Mouse (Mus musculus) heart, adult 8-10 months (tissue): ENCODE results near the gene Tiam1. TPM values are rescaled to one million over a fixed set of nuclear protein-coding genes. Genes with fewer than 3 reads are reported as not detected.

Experiments used
- DNase-seq: peaks from one replicate; pipeline ENCODE4 v3.0.0; 2022; ENCODE audit warnings: low spot score
- total RNA-seq, 4 experiments: library from RNA; stranded (reverse); gene quantifications; 2 replicates each; pipeline ENCODE4 v1.2.4; 2022

Gene Tiam1
- total RNA-seq = 1 to 10 TPM; 4.7 to 7.3 (median 6.7) TPM

DNA sequence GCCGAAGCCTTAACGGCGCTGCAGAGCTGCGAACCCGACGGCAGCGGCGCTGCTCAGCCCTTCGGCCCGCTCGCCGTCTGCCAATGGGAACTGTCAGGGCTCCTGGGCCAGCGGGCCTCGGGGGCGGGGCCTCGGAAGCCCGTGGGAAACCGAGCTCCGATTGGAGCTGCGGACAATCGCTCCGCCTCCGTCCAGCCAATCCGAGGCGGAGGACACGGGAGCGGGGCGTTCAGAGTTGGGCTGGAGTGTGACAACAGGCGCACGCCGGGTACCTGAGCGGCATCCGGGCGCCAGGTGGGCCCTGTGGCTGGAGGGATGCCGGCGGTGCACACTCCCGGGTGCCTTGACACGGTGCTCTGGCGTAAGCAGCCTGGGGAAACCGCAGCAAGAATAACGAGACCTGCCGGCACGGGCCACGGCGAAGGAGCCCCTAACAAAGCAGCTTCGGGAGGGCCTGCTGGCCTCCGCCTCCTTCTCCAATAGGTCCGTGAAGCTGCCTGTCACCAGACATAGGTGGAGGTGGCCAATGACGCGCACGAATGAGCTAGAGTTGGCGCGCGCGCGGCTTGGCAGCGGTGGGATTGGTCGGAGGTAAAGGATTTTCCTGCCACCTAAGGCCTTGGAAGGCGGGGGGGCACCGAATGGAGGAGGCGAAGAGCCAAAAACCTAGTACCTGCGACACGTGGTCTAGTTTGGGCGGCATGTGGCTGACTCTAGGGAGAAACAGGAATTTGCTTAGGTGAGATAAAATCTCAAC lies at the start of gene Tiam1:
Gene Tiam1 (minus strand): TSS at position 10 of the 757 bp plus-strand sequence.
- peak; percentile 90 for DNase-seq

GRCm38 (mm10) chr16:90191289-90191688 lies 47.7 kb upstream of the Tiam1 start:
- no peak for DNase-seq

DNA sequence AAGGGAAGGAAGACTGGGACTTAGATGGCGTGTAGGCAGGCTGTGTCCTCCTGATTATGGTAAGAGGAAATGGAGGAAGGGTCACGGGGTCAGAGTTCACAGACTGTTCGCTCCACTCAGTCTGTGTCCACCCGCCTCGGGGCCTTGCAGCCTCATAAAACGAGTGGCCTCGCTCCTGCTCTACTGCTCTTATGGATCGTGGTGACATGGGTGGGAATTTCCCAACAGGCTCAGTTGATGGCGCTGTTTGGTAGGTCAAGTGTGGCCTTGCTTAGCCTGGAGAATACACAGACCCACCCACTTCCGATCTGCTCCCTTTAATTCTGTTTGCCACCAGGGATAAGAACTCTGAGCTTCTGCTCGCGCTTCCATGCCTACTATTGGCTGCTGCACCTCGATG lies 43.9 kb upstream of the Tiam1 start:
- peak; percentile 48 for DNase-seq

DNA sequence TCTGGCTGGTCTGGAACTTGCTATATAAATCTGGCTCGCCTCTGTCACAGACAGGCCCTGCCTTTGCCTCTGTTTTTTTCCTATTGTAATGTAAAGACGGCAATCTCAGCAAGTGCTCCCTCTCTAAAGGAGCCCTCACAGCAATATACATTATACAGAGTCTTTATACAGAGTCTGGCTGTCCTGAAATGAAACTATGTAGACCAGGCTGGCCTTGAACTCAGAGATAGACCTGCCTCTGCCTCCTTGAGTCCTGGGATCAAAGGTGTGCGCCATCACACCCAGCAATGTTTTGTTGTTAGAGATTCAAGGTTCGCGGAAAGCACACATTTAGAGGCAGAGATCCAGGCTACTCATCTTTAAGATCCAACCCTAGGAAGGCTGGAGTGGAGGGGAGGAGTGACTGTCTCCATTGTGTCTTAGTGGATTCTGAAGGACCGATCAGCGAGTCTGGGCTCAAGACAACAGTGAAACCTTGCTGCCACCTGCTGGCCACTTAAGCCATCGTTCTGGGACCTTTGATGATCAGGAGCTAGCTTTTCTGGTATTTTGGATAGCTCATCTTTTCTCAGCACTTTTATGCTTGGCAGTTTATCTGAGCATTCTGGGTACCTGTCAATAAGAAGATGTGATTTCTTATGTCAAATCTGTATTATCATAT lies 42.5 kb upstream of the Tiam1 start:
- peak; percentile 70 for DNase-seq

- DNase-seq = no peak
These were observed 40.6 kb upstream of the Tiam1 start for GRCm38 (mm10) chr16:90184135-90184534.

- DNase-seq = no peak
These were observed 38.1 kb upstream of the Tiam1 start for GRCm38 (mm10) chr16:90181673-90182072.

DNA sequence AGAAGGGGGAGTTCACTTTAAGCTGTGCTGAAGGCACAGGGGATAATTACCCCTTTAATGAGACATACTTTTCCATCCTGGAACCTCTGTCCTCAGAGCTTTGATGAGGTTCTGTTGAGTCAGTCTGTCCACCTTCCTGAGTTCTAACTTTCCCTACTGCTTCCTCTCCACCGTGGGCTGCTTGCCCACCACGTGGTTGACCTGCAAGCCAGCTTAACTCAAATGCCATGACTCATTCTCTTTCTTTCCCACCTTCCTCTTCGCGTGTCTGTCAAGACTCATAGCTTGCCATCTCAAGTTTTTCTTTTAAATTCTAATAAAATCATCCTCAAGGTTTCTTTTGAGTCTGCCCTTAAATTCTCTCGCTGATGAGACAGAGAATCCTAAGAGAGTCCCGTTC lies 37.4 kb upstream of the Tiam1 start:
- no peak for DNase-seq

GRCm38 (mm10) chr16:90179892-90180291 lies 36.3 kb upstream of the Tiam1 start:
- DNase-seq = no peak

GRCm38 (mm10) chr16:90178404-90178803 lies 34.8 kb upstream of the Tiam1 start:
- DNase-seq = no peak

DNA sequence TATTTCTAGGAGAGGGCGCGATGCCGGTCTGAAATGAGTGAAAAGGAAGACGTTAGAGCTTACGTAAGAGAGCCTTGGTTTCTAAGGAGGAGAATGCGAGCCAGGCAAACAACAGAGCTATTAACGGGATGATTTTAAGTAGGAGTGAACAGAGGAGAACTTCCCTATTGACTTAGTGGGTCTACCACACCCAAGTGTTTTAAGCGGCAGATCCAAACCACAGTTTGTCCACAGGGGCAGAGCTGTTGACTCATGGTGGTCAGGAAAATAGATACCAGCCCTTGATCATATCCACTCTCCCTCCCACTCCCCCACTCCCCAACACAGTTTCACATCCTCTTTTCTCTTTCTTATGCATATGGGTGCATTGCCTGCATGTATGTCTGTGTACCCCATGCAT lies 33.9 kb upstream of the Tiam1 start:
- peak; percentile 18 for DNase-seq

- no peak for DNase-seq
These were observed 32.9 kb upstream of the Tiam1 start for GRCm38 (mm10) chr16:90176472-90176871.

DNA sequence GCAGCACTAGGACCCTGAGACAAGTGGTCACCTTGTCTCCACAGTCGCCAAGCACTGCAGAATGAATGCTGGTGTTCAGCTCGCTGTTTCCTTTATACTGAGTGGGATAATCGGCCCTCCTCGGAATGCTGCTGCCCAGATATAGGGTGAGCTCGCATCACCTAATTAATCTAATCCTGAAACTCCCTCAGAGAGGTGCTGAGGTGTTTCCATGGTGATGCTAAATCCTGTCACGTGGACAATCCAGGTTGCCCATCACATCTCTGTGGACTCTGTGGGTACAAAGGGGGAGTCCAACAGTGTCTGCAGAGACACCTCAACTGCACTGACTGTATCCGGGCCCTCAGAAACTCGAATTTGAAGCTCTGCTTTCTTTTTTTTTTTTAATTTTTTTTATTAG lies 27.8 kb upstream of the Tiam1 start:
- DNase-seq = no peak

DNA sequence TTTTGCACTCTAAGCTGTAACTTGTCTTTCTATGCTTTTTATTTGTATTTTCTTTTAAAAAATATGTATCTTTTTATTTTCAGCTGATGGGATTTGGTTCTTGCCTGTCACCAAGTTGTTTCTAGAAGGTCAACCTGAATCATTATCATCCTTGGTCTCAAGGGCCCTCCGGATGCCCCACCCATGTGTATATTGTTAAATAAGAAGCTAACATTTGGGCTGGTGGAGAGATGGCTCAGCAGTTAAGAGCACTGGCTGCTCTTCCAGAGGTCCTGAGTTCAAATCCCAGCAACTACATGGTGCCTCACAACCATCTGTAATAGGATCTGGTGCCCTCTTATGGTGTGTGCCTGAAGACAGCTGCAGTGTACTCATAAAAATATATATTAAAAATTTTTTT lies 27.1 kb upstream of the Tiam1 start:
- no peak for DNase-seq

DNA sequence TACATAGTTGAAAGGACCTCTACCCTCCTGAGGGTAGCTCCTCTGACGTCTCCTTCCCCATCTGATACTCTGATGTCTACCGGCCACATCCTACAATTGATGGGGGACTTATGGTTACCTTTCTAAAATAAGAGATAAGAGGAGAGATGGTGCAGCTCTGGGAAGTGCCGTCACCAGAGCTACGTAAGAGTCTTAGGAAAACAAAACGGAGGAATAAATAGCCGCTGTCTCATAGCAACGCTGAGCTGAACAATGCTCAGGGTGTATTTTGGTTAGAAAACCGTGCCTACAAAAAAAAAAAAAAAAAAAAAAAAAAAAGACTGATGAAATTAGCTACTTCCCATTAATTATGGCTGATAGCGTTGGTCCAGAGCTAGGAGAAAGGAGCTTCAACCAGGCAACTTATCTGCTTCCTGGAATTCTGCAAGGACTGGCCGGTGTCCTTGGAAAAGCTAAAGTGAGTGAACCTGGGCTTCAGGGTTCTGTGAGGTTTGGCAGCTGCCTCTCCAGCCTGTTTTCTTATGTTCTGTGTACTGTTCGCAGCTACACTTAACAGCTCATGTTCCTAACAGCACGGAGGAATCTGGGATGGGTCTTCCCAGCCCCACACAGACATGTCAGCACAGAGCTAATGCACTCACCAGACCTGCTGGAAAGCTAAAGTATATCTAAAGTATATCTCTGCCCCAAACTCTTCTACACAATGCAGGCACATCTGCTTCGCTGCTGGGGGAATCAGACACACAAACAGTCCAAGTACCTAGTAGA lies 26.5 kb upstream of the Tiam1 start:
- no peak for DNase-seq

DNA sequence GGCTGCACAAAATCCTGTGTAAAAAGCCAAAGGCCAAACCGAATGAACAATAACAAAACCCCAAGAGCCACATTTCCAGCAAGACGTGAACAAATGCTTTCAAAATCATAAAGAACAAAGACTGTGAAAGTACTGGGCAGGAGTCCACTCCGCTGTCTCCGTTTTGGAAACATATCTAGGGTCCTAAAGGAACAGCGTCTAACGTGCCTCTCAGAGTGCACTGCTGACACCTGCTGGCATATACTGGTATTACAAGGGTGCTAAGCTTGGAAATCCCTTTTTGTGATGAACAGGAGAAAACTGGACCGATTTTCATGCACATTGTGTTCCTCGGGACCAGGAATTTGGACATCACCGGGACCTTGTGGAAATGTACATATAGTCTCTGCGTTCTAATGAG lies 24.1 kb upstream of the Tiam1 start:
- DNase-seq = peak; percentile 76

DNA sequence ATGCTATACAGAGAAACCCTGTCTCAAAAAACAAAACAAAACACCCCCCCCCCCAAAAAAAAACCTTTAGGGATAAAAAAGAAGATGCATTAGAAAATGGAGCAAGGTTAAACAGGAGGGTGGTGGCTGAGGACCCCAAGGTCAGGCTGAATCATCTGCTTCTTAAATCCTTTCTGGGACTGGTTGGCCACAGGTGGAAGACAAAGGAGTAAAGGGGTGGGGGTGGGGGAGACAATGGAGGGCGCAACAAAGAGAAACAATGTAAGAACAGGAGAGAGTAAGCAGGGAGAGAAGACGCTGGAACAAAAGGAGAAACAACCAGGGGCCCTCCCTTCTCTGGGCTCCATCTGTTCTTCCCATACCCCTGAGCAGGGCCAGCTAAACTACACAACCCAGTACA lies 21.9 kb upstream of the Tiam1 start:
- no peak for DNase-seq

GRCm38 (mm10) chr16:90164942-90165341 lies 21.4 kb upstream of the Tiam1 start:
- DNase-seq = no peak

GRCm38 (mm10) chr16:90155080-90155479 lies 11.5 kb upstream of the Tiam1 start:
- no peak for DNase-seq

- no peak for DNase-seq
These were observed 7.3 kb upstream of the Tiam1 start for GRCm38 (mm10) chr16:90150820-90151219.

- no peak for DNase-seq
These were observed 6.6 kb upstream of the Tiam1 start for GRCm38 (mm10) chr16:90150126-90150525.

GRCm38 (mm10) chr16:90149335-90149734 lies 5.8 kb upstream of the Tiam1 start:
- DNase-seq = no peak

GRCm38 (mm10) chr16:90145244-90145643 lies 1.7 kb upstream of the Tiam1 start:
- no peak for DNase-seq

DNA sequence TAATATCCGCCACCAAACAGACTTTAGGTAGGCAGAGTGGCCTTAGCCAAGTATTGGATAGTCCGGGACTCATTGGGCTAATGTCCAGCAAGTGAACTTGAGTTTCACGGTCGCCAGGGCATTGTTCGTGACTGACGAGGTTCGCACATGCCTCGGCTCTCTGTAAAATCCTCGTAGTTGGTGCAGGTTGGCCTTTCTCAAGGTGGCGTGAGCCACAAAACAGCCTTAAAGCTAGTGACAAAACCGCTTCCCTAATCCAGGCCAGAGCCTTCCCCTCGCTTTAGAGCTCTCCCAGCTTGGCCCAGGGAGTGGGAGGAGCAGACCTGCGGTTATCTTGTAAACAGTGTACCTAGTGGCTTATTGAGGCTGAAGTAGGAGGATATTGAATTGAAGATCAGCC lies 972 bp upstream of the Tiam1 start:
- no peak for DNase-seq
